14 mouse cellular contexts compared by ENCODE assay signal in the genomic region with DNA sequence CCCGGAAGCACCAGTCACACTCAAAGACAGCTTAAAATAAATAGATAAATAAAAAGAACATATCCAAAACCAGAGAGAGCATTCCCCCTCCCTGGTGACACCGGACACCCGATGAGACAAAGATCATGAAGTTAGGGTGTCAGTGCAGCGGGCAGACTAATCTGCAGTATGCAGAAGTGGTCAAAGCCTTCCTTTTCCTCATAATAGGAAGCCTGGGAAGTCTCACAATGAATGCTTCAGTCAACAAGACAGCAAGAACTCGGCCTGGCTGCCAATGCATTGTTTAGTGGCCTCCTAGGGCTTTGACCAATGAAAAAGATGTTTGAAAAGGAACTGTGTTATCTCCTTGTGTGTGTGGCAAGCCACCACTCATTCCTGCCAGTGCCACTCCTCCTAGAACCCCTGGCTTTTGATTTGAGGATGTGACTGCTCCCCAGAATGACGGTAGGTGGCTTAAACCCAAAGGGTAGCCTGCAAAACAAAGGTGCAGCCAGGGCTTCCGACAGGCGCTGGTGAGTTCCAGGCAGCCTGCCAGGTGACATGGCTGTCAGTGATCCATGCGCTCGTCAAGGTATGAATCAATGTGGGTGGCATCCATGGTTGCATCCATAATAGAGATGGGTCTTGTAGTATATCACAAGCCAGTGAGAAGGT. TPM values are rescaled to one million over a fixed set of nuclear protein-coding genes. Genes with fewer than 3 reads are reported as not detected.
DNase-seq lines count a peak whose midpoint lies in the region; ATAC-seq and TF ChIP-seq lines count a peak whose summit lies in the region.
"Had no signal": no experiment of that assay in that cellular context is flagged by ENCODE, and none has a peak within 500 bp of the region (broad histone marks: within the 10 kb centered on the region; RNA-seq: fewer than 3 reads in every experiment).

No protein-coding gene starts in this region.

- no peak overlapping the region for H3K4me3 ChIP-seq in hindbrain, postnatal 0 days (ENCODE audit: low read length)
- no peak overlapping the region for H3K4me3 ChIP-seq in hindbrain, embryonic 13.5 days
- H3K4me3 ChIP-seq in thymus, adult 2 months (ENCODE audit: control insufficient read depth, insufficient read depth, low read length), result no peak overlapping the region
- H3K4me3 ChIP-seq: limb, embryonic 15.5 days; myocyte had no signal

- H3K9ac ChIP-seq in hindbrain, postnatal 0 days (replicated peaks; ENCODE audit: low read length), result no peak overlapping the region
- H3K9ac ChIP-seq in hindbrain, embryonic 13.5 days, result no peak overlapping the region
- H3K9ac ChIP-seq: limb, embryonic 15.5 days had no signal

- H3K36me3 ChIP-seq in hindbrain, postnatal 0 days (ENCODE audit: insufficient read depth, low read length), result no peaks in the 10 kb centered on the region
- no peaks in the 10 kb centered on the region for H3K36me3 ChIP-seq in hindbrain, embryonic 13.5 days
- H3K36me3 ChIP-seq in thymus, adult 2 months (ENCODE audit: control insufficient read depth, insufficient read depth, low read length), result no peaks in the 10 kb centered on the region
- H3K36me3 ChIP-seq: limb, embryonic 15.5 days had no signal

- H3K27me3 ChIP-seq in hindbrain, postnatal 0 days (ENCODE audit: insufficient read depth, low read length), result no peaks in the 10 kb centered on the region
- peaks cover 6% of the 10 kb centered on the region; the same call in 1 of the 2 replicates for H3K27me3 ChIP-seq in hindbrain, embryonic 13.5 days
- H3K27me3 ChIP-seq in thymus, adult 2 months (ENCODE audit: control insufficient read depth, insufficient read depth, low read length), result no peaks in the 10 kb centered on the region
- H3K27me3 ChIP-seq: CH12.LX; limb, embryonic 15.5 days had no signal

- no peaks in the 10 kb centered on the region for H3K9me3 ChIP-seq in hindbrain, postnatal 0 days (ENCODE audit: low read length)
- H3K9me3 ChIP-seq in hindbrain, embryonic 13.5 days, result no peaks in the 10 kb centered on the region
- H3K9me3 ChIP-seq: limb, embryonic 15.5 days had no signal

- ATAC-seq in hindbrain, postnatal 0 days, result no peak
- ATAC-seq in hindbrain, embryonic 13.5 days (ENCODE audit: low FRiP score), result no peak

- no peak overlapping the region for H3K4me2 ChIP-seq in hindbrain, postnatal 0 days (ENCODE audit: low read depth, low read length)
- H3K4me2 ChIP-seq in hindbrain, embryonic 13.5 days, result no peak overlapping the region
- H3K4me2 ChIP-seq: limb, embryonic 15.5 days had no signal

- no peak overlapping the region for H3K27ac ChIP-seq in hindbrain, postnatal 0 days
- H3K27ac ChIP-seq in hindbrain, embryonic 13.5 days, result no peak overlapping the region
- H3K27ac ChIP-seq in thymus, adult 2 months (ENCODE audit: control insufficient read depth, insufficient read depth, low read length), result no peak overlapping the region
- H3K27ac ChIP-seq: limb, embryonic 15.5 days had no signal

- no peaks in the 10 kb centered on the region for H3K4me1 ChIP-seq in hindbrain, postnatal 0 days (ENCODE audit: insufficient read depth, low read length)
- H3K4me1 ChIP-seq in hindbrain, embryonic 13.5 days (replicated peaks), result peaks cover 20% of the 10 kb centered on the region
- no peaks in the 10 kb centered on the region for H3K4me1 ChIP-seq in thymus, adult 2 months (replicated peaks; ENCODE audit: control insufficient read depth, insufficient read depth, low read length)
- H3K4me1 ChIP-seq: limb, embryonic 15.5 days had no signal

- peak; percentile 16 for DNase-seq in hindbrain, postnatal 0 days (ENCODE audit: low spot score)
- peak; percentile 55 for DNase-seq in brain, adult 2 months (ENCODE audit: low read depth, low spot score)
- DNase-seq in heart, adult 8-10 months (ENCODE audit: low spot score), result peak; percentile 31
- peak; percentile 11 for DNase-seq in kidney, postnatal 14 days
- DNase-seq in spleen, adult 18-20 months, result no peak
- DNase-seq in thymus, adult 2 months, result no peak
- no peak for DNase-seq in right cerebral cortex, postnatal 36 days (ENCODE audit: low spot score in 2 of 2)
- DNase-seq: gastrocnemius, postnatal 10 days; right cerebral cortex, postnatal 4 days; thymus, postnatal 25 days had no signal

- WGBS in hindbrain, postnatal 0 days, result 13% methylated on average over 10 of the region's 10 CpGs
- WGBS in hindbrain, embryonic 13.5 days, result 31% methylated on average over 10 of the region's 10 CpGs
- WGBS in thymus, adult 2 months, result 50% methylated on average over 10 of the region's 10 CpGs

- no peak for TF ChIP-seq CTCF in hindbrain, postnatal 0 days (IDR thresholded peaks at IDR 0.05; ENCODE audit: low read depth)
- TF ChIP-seq CTCF in thymus, adult 2 months (IDR thresholded peaks at IDR 0.05; ENCODE audit: borderline replicate concordance, control insufficient read depth, extremely low read depth, insufficient read depth, low read length, poor library complexity), result no peak

- TF ChIP-seq POLR2A in thymus, adult 2 months (IDR thresholded peaks at IDR 0.05; ENCODE audit: control insufficient read depth, extremely low read depth, insufficient read depth, low read length, poor library complexity), result no peak

RNA-seq across cellular contexts. Expression of gene Cadm1, which starts 58.1 kb away (rescaled TPM):
- total RNA-seq in hindbrain, postnatal 0 days (2014; rRNA removed), result 115 and 117 TPM in 2 replicates
- polyA plus RNA-seq in hindbrain, postnatal 0 days (2015; fragmentation: Nextera tagmentation; extraction: Ambion mirVana), result 187 and 203 TPM in 2 replicates
- polyA plus RNA-seq in hindbrain, embryonic 13.5 days (2015; fragmentation: Nextera tagmentation; extraction: Ambion mirVana), result 166 and 180 TPM in 2 replicates
- total RNA-seq in heart, adult 8-10 months (2022), result 1 to 10 TPM; 1.7 to 2.3 (median 2.1) TPM
- polyA plus RNA-seq in thymus, adult 2 months (2012; rRNA removed), result 5.9 and 7.9 TPM in 2 replicates
- total RNA-seq: CH12.LX had no signal

Comparison
In these comparisons a context has a peak if more than half of its experiments do, and no peak if none do; other contexts are left out.
1. DNase-seq: peak in hindbrain, postnatal 0 days (single experiment), brain, adult 2 months (single experiment), heart, adult 8-10 months (single experiment) and kidney, postnatal 14 days (single experiment); none in spleen, adult 18-20 months (0 of 2), thymus, adult 2 months (single experiment) and right cerebral cortex, postnatal 36 days (0 of 2).
2. RNA of gene Cadm1, which starts 58.1 kb away (polyA plus RNA-seq): 187 to 203 TPM in hindbrain, postnatal 0 days and 166 to 180 TPM in hindbrain, embryonic 13.5 days; 5.9 to 7.9 TPM in thymus, adult 2 months; every median in the first group is over 10 times any median in the second.